Mouse (Mus musculus): Measurements from ENCODE around the gene Hoxc12. TPM values are rescaled to one million over a fixed set of nuclear protein-coding genes. Genes with fewer than 3 reads are reported as not detected.

The Hoxc12 gene
- total and polyA plus RNA-seq, 3 experiments: not detected

DNA sequence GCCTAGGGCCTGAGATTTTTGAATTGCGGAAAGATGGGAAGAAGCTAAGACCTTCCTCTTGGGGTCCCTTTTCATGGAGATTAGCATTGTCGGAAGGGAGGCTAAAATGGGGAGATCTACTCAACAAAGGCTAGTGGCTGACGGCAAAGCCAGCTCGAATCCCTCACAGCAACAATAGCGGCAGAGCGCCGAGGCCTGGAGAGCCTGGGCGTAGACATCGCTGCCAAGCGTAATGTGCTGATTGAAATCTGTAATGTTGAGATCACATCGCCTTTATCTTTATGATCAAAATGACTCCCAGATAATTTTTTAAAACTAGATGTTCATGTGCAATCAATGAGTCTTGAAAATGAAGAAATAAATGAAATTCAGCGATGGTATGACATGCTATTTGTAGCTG is 2.1 kb upstream of the Hoxc12 start:
- no peak overlapping the region for H3K4me2 ChIP-seq (ENCODE audit: insufficient read depth, low read depth, poor library complexity, severe bottlenecking)
- in situ Hi-C loops (cut with MboI; ENCODE audit: low pct_ligation_motif_present, low pct_unique_long_range_greater_than_20kb, low sequenced_read_pairs) (no loop called here), dilution Hi-C loops (cut with MboI; ENCODE audit: extremely low pct_ligation_motif_present, extremely low pct_unique_long_range_greater_than_20kb, low sequenced_read_pairs) (no loop called here)
- no peak overlapping the region for H3K9ac ChIP-seq (ENCODE audit: insufficient read depth, low read depth)
- no peak overlapping the region for H3K4me3 ChIP-seq (replicated peaks in 1 of 3; ENCODE audit: low read depth in 2 of 3, low read length in 2 of 3, poor library complexity in 1 of 3)
- TF ChIP-seq KAT2A (IDR thresholded peaks at IDR 0.05; ENCODE audit: insufficient replicate concordance, low read length) (no peak), GABPA (IDR thresholded peaks at IDR 0.05; ENCODE audit: insufficient replicate concordance, low read depth, low read length) (no peak)
- H3K79me2 ChIP-seq (replicated peaks; ENCODE audit: control insufficient read depth, extremely low read depth, insufficient read depth, poor library complexity, severe bottlenecking): no peaks in the 10 kb centered on the region
- no peak for DNase-seq (ENCODE audit: extremely low read depth)
- H3K27ac ChIP-seq (ENCODE audit: insufficient read depth, low read depth): no peak overlapping the region
- H3K36me3 ChIP-seq (replicated peaks in 1 of 2; ENCODE audit: control insufficient read depth in 1 of 2, insufficient read depth in 1 of 2, low read length in 1 of 2): no peaks in the 10 kb centered on the region
- peaks cover 11% of the 10 kb centered on the region for H3K9me3 ChIP-seq (replicated peaks; ENCODE audit: low read length)
- no peaks in the 10 kb centered on the region for H3K4me1 ChIP-seq (ENCODE audit: control insufficient read depth in 1 of 2, insufficient read depth in 2 of 2)
- H3K27me3 ChIP-seq (replicated peaks): peaks cover 91% of the 10 kb centered on the region

DNA sequence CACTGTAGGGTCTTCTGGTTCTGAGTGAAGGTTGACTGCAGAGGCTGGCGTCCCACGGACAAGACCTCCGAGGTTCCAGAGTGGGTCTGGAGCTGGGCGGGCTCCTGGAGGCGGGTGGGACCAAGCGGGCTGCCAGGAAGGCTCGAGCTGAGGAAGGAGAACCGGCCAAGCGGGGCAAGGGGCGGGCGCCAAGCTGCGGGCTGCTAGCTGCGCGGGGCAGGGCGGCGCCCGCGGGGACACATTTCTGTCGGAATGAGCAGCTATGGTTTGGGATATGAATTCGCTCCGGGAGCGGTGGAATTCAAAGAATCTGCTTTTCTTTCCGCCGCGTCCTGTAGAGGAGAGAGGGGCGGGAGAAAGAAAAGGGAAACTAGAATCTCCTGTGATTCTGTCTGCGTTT is 1.7 kb upstream of the Hoxc12 start:
- Histone ChIP-seq H3K27me3 (replicated peaks) (peaks cover 91% of the 10 kb centered on the region), H3K4me1 (ENCODE audit: control insufficient read depth in 1 of 2, insufficient read depth in 2 of 2) (no peaks in the 10 kb centered on the region), H3K27ac (ENCODE audit: insufficient read depth, low read depth) (no peak overlapping the region), H3K4me3 (replicated peaks in 1 of 3; ENCODE audit: low read depth in 2 of 3, low read length in 2 of 3, poor library complexity in 1 of 3) (no peak overlapping the region), H3K9ac (ENCODE audit: insufficient read depth, low read depth) (no peak overlapping the region), H3K36me3 (replicated peaks in 1 of 2; ENCODE audit: control insufficient read depth in 1 of 2, insufficient read depth in 1 of 2, low read length in 1 of 2) (no peaks in the 10 kb centered on the region), H3K4me2 (ENCODE audit: insufficient read depth, low read depth, poor library complexity, severe bottlenecking) (no peak overlapping the region), H3K9me3 (replicated peaks; ENCODE audit: low read length) (peaks cover 11% of the 10 kb centered on the region), H3K79me2 (replicated peaks; ENCODE audit: control insufficient read depth, extremely low read depth, insufficient read depth, poor library complexity, severe bottlenecking) (no peaks in the 10 kb centered on the region)
- in situ Hi-C loops (cut with MboI; ENCODE audit: low pct_ligation_motif_present, low pct_unique_long_range_greater_than_20kb, low sequenced_read_pairs): no loop called here
- no peak for DNase-seq (ENCODE audit: extremely low read depth)
- dilution Hi-C loops (cut with MboI; ENCODE audit: extremely low pct_ligation_motif_present, extremely low pct_unique_long_range_greater_than_20kb, low sequenced_read_pairs): no loop called here
- TF ChIP-seq CTCF (conservative IDR thresholded peaks at IDR 0.05 in 1 of 2, IDR thresholded peaks at IDR 0.05 in 1 of 2; ENCODE audit: low read depth in 2 of 2, low read length in 2 of 2) (no peak), JUN (IDR thresholded peaks at IDR 0.05; ENCODE audit: insufficient read depth, low read depth, low read length) (no peak), TCF12 (IDR thresholded peaks at IDR 0.05; ENCODE audit: low read depth, low read length) (no peak), ZC3H11A (IDR thresholded peaks at IDR 0.05; ENCODE audit: low read depth, low read length) (no peak), IRF4 (IDR thresholded peaks at IDR 0.05; ENCODE audit: low read depth, low read length) (no peak), MAZ (IDR thresholded peaks at IDR 0.05; ENCODE audit: low read depth, low read length) (no peak), PAX5 (IDR thresholded peaks at IDR 0.05; ENCODE audit: low read length) (no peak), CHD2 (IDR thresholded peaks at IDR 0.05; ENCODE audit: low read length) (no peak), MXI1 (IDR thresholded peaks at IDR 0.05; ENCODE audit: low read depth, low read length) (no peak), GABPA (IDR thresholded peaks at IDR 0.05; ENCODE audit: insufficient replicate concordance, low read depth, low read length) (no peak), SIN3A (IDR thresholded peaks at IDR 0.05; ENCODE audit: low read length) (no peak), UBTF (IDR thresholded peaks at IDR 0.05; ENCODE audit: low read depth, low read length) (no peak), USF1 (IDR thresholded peaks at IDR 0.05; ENCODE audit: low read depth, low read length) (no peak)
